Mouse (Mus musculus): ENCODE measurements around the gene Gm5148. TPM values are rescaled to one million over a fixed set of nuclear protein-coding genes. Genes with fewer than 3 reads are reported as not detected.
A peak's percentile ranks its signal among the peaks of the same experiment; 100 is the strongest.

Gm5148 gene
- polyA plus RNA-seq, 1 experiment from 2014 or later, result 11.7 TPM

DNA sequence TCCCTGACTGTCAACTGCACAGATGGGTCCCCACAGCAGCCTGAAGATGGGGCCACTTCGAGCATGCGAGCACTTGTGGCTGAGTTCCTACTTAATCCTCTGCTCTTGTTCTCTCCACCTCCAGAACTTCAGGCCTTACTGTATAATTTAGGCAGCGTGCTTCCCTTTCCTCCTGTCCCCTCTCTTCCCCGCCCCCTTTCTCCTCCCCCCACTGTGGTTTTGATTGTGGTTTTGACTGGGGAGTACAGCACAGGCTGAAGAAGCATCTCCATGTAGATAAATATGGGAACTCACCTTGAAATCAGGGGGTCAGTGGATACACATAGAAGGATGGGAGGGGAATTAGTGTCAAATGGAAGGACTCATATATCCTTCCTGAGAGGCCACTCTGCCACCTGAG, 31.3 kb downstream of the Gm5148 start:
- no peaks in the 10 kb centered on the region for H3K9me3 ChIP-seq (ENCODE audit: low read length)
- H3K9ac ChIP-seq (replicated peaks; ENCODE audit: low read depth), result no peak overlapping the region
- no peaks in the 10 kb centered on the region; the same call in 1 of the 2 replicates for H3K4me1 ChIP-seq (ENCODE audit: insufficient read depth, low read depth, low read length)
- ATAC-seq (no peak), DNase-seq (ENCODE audit: low spot score) (no peak)
- H3K4me2 ChIP-seq (replicated peaks; ENCODE audit: low read depth, low read length), result no peak overlapping the region
- no peak overlapping the region for H3K27ac ChIP-seq (ENCODE audit: low read length)
- H3K27me3 ChIP-seq (replicated peaks; ENCODE audit: insufficient read depth, low read length), result no peaks in the 10 kb centered on the region
- 82% methylated on average over 4 of the region's 4 CpGs for WGBS
- TF ChIP-seq EP300 (IDR thresholded peaks at IDR 0.05) (no peak), CTCF (IDR thresholded peaks at IDR 0.05) (no peak)
- H3K4me3 ChIP-seq (ENCODE audit: low read depth, low read length), result no peak overlapping the region
- H3K36me3 ChIP-seq (ENCODE audit: insufficient read depth, low read length), result no peaks in the 10 kb centered on the region

DNA sequence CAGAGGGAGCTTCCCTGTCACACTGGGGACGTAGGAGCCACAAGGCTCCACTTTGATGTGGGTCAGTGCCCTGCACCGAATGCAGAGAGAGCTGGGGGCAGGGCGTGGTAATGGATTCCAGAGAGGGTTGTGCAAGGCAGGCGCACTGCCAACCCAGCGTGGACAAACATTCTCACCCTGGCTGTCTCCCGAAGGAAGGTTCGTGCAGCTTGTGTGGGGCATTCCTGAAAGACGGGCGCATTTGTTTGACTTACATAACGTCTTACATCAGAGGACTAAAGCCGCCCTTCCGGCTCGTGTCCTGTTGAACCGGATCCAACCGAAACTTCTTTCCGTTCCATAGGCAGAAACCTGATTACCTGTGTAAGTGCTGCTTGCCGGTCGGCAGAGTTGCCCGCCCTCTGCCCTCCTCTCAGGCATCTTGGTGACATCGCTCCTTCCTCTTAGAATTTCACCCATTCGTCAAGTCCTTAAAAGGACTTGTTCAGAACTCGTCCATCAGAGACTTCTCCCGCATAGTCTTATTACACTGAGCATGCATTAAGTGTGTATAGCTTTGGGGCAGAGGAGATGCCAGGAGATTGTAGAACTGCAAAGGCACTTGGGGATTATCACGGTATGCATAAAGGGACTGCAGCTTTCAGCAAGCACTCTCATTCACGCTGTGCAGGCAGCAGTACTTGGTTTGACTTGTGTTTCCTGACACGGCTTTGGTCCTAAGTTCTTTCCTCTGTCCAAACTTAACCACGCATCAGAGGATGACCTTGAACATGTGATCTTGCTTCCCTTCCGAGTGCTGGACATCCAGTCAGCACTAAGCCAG, 36.9 kb downstream of the Gm5148 start:
- Histone ChIP-seq H3K4me3 (ENCODE audit: low read depth, low read length) (peak overlapping the region; percentile 4; the same call in 1 of the 2 replicates), H3K4me1 (ENCODE audit: insufficient read depth, low read depth, low read length) (no peaks in the 10 kb centered on the region; the same call in 1 of the 2 replicates), H3K36me3 (ENCODE audit: insufficient read depth, low read length) (no peaks in the 10 kb centered on the region), H3K27ac (ENCODE audit: low read length) (peak overlapping the region; percentile 87), H3K27me3 (replicated peaks; ENCODE audit: insufficient read depth, low read length) (no peaks in the 10 kb centered on the region), H3K9me3 (ENCODE audit: low read length) (no peaks in the 10 kb centered on the region), H3K4me2 (replicated peaks; ENCODE audit: low read depth, low read length) (peak overlapping the region; percentile 48), H3K9ac (replicated peaks; ENCODE audit: low read depth) (no peak overlapping the region)
- TF ChIP-seq CTCF (IDR thresholded peaks at IDR 0.05), result peak; percentile 11; the same call in 1 of the 2 replicates
- TF ChIP-seq EP300 (IDR thresholded peaks at IDR 0.05), result peak; percentile 100
- peak; percentile 97 for DNase-seq (ENCODE audit: low spot score)
- peak; percentile 94 for ATAC-seq
- 11% methylated on average over 28 of the region's 28 CpGs for WGBS

DNA sequence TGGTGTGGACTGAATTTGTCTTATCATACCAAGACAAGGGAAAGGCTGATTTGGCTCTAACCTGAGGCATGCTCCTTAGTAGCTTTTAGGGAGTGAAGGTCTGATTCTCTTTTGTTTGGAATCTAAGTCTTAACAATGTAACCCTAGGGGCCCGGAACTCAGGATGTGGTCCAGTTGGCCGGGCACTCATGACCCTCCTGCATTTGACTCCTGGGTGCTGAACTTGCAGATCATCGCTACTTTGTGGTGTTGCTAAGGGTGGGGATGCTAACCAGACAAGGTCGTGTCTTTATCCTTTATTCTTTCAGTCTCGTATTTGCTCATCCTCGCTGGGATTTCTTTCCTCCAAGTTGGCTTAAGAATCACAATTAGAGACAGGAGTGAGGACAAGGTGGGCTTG, 37.5 kb downstream of the Gm5148 start:
- DNase-seq (ENCODE audit: low spot score) (no peak), ATAC-seq (no peak)
- WGBS, result 22% methylated on average over 6 of the region's 6 CpGs
- H3K4me3 ChIP-seq (ENCODE audit: low read depth, low read length), result 0 out of 2 replicates have a peak overlapping the region, but pooled peaks have one; percentile 4
- no peaks in the 10 kb centered on the region for H3K9me3 ChIP-seq (ENCODE audit: low read length)
- no peaks in the 10 kb centered on the region for H3K27me3 ChIP-seq (replicated peaks; ENCODE audit: insufficient read depth, low read length)
- no peak for TF ChIP-seq CTCF (IDR thresholded peaks at IDR 0.05)
- no peak for TF ChIP-seq EP300 (IDR thresholded peaks at IDR 0.05)
- peak overlapping the region; percentile 48 for H3K4me2 ChIP-seq (replicated peaks; ENCODE audit: low read depth, low read length)
- H3K36me3 ChIP-seq (ENCODE audit: insufficient read depth, low read length), result no peaks in the 10 kb centered on the region
- no peak overlapping the region for H3K9ac ChIP-seq (replicated peaks; ENCODE audit: low read depth)
- peak overlapping the region; percentile 81 for H3K27ac ChIP-seq (ENCODE audit: low read length)
- no peaks in the 10 kb centered on the region; the same call in 1 of the 2 replicates for H3K4me1 ChIP-seq (ENCODE audit: insufficient read depth, low read depth, low read length)

DNA sequence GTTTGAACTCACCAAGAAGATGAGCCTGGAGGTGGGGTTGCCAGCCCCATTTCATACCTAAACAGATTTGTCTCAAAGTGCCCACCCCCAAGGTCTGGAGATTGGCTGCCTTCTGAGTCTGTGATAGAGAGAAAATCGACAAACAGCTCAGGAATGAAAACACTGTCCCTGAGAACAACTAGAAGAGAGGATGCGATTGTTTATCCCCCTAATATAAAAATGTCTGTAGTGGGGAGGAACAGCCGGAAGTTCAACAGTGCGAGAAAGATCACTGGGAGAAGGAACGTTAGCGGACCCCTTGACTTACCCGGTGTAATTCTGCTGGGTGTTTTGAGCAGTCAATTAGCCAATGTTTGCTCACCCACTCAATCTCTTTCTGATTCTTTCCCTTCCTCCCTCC, 38.1 kb downstream of the Gm5148 start:
- Histone ChIP-seq H3K4me2 (replicated peaks; ENCODE audit: low read depth, low read length) (peak overlapping the region; percentile 0; the same call in 1 of the 2 replicates), H3K27ac (ENCODE audit: low read length) (peak overlapping the region; percentile 81; the same call in 1 of the 2 replicates), H3K27me3 (replicated peaks; ENCODE audit: insufficient read depth, low read length) (no peaks in the 10 kb centered on the region), H3K9ac (replicated peaks; ENCODE audit: low read depth) (no peak overlapping the region), H3K4me1 (ENCODE audit: insufficient read depth, low read depth, low read length) (no peaks in the 10 kb centered on the region; the same call in 1 of the 2 replicates), H3K36me3 (ENCODE audit: insufficient read depth, low read length) (no peaks in the 10 kb centered on the region), H3K9me3 (ENCODE audit: low read length) (no peaks in the 10 kb centered on the region), H3K4me3 (ENCODE audit: low read depth, low read length) (no peak overlapping the region)
- TF ChIP-seq CTCF (IDR thresholded peaks at IDR 0.05), result no peak
- no peak for TF ChIP-seq EP300 (IDR thresholded peaks at IDR 0.05)
- WGBS, result 9% methylated on average over 7 of the region's 7 CpGs
- ATAC-seq, result no peak
- DNase-seq (ENCODE audit: low spot score), result peak; percentile 37

DNA sequence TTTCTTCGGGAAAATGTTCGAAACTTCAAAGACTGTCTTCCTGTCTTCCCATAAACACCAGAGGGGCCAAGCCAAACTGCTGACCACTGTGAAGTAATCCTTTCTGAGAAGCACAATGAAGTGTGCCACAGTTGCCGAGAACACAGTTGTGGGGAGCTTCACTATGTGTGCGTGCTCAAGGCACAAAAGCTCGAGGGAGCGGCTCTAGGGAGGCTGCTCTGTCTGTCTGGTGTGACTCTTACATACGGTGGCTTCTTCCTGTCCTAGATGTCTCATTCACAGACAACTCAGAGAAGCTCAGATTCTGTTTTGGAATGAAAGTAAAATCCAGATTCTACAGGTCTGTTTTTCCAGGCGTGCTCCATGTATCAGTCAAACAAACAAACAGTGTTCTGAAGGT, 48.0 kb downstream of the Gm5148 start:
- Histone ChIP-seq H3K27ac (ENCODE audit: low read length) (no peak overlapping the region), H3K9ac (replicated peaks; ENCODE audit: low read depth) (no peak overlapping the region), H3K4me3 (ENCODE audit: low read depth, low read length) (no peak overlapping the region), H3K9me3 (ENCODE audit: low read length) (no peaks in the 10 kb centered on the region), H3K4me1 (ENCODE audit: insufficient read depth, low read depth, low read length) (peaks cover 4% of the 10 kb centered on the region; the same call in 1 of the 2 replicates), H3K36me3 (ENCODE audit: insufficient read depth, low read length) (no peaks in the 10 kb centered on the region), H3K27me3 (replicated peaks; ENCODE audit: insufficient read depth, low read length) (no peaks in the 10 kb centered on the region), H3K4me2 (replicated peaks; ENCODE audit: low read depth, low read length) (no peak overlapping the region)
- ATAC-seq, result no peak
- WGBS, result 51% methylated on average over 8 of the region's 8 CpGs
- TF ChIP-seq EP300 (IDR thresholded peaks at IDR 0.05), result no peak
- TF ChIP-seq CTCF (IDR thresholded peaks at IDR 0.05), result no peak
- DNase-seq (ENCODE audit: low spot score), result no peak

DNA sequence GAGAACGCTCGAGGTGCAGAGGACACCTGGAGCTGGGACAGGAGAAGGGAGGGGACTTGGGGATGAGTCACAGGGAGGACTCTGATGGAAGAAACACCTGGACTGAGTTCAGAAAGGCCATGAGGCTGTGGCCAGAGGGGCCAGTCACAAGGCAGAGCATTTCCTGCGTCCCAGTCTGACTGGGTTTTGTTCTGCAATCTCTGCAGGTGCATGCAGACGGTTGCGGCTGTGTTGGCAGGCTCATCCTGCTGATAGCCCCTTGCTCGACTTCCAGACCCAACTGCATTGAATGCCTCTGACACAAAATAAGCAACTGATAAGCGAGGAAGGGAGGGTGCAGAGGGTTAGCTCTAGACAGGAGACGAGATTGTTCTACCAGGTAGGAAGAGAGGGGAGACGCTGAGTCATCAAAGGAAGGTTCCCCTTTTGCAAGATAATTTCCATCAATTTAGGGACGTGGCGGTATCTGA, 49.2 kb downstream of the Gm5148 start:
- no peak for DNase-seq (ENCODE audit: low spot score)
- H3K4me1 ChIP-seq (ENCODE audit: insufficient read depth, low read depth, low read length), result peaks cover 4% of the 10 kb centered on the region; the same call in 1 of the 2 replicates
- no peak overlapping the region for H3K9ac ChIP-seq (replicated peaks; ENCODE audit: low read depth)
- 61% methylated on average over 11 of the region's 11 CpGs for WGBS
- no peaks in the 10 kb centered on the region for H3K27me3 ChIP-seq (replicated peaks; ENCODE audit: insufficient read depth, low read length)
- TF ChIP-seq EP300 (IDR thresholded peaks at IDR 0.05) (no peak), CTCF (IDR thresholded peaks at IDR 0.05) (no peak)
- H3K36me3 ChIP-seq (ENCODE audit: insufficient read depth, low read length), result no peaks in the 10 kb centered on the region
- no peaks in the 10 kb centered on the region for H3K9me3 ChIP-seq (ENCODE audit: low read length)
- no peak overlapping the region for H3K4me2 ChIP-seq (replicated peaks; ENCODE audit: low read depth, low read length)
- no peak for ATAC-seq
- H3K4me3 ChIP-seq (ENCODE audit: low read depth, low read length), result no peak overlapping the region
- H3K27ac ChIP-seq (ENCODE audit: low read length), result no peak overlapping the region

Measured in lung, postnatal 0 days (tissue).